Mouse (Mus musculus) yolk sac, embryonic 10.5 days (tissue): ENCODE results near the gene B4galt1.

Experiments
- DNase-seq: peaks from one replicate; pipeline ENCODE4 v3.0.0-alpha.2; 2017; ENCODE audit warnings: low spot score

Gene B4galt1

GRCm38 (mm10) chr4:40840448-40840847, 13.4 kb downstream of the B4galt1 start:
- DNase-seq, result no peak

- DNase-seq, result peak; percentile 71
These were observed 14.6 kb downstream of the B4galt1 start for GRCm38 (mm10) chr4:40839251-40839650.

GRCm38 (mm10) chr4:40837451-40838285, 16.1 kb downstream of the B4galt1 start:
- no peak for DNase-seq

- DNase-seq, result no peak
These were observed 16.8 kb downstream of the B4galt1 start for GRCm38 (mm10) chr4:40837008-40837407.

GRCm38 (mm10) chr4:40834872-40835271, 18.9 kb downstream of the B4galt1 start:
- no peak for DNase-seq

- DNase-seq, result no peak
These were observed 19.5 kb downstream of the B4galt1 start for GRCm38 (mm10) chr4:40834232-40834786.

- no peak for DNase-seq
These were observed 20.2 kb downstream of the B4galt1 start for GRCm38 (mm10) chr4:40833381-40834231.

GRCm38 (mm10) chr4:40830530-40830929, 23.3 kb downstream of the B4galt1 start:
- no peak for DNase-seq

- no peak for DNase-seq
These were observed 24.0 kb downstream of the B4galt1 start for GRCm38 (mm10) chr4:40829654-40830400.

- DNase-seq, result peak; percentile 85
These were observed 24.9 kb downstream of the B4galt1 start for GRCm38 (mm10) chr4:40828910-40829309.

GRCm38 (mm10) chr4:40827926-40828325, 25.9 kb downstream of the B4galt1 start:
- no peak for DNase-seq

GRCm38 (mm10) chr4:40826810-40827209, 27.0 kb downstream of the B4galt1 start:
- no peak for DNase-seq

- DNase-seq, result no peak
These were observed 27.8 kb downstream of the B4galt1 start for GRCm38 (mm10) chr4:40825981-40826380.

GRCm38 (mm10) chr4:40825146-40825545, 28.7 kb downstream of the B4galt1 start:
- DNase-seq, result no peak

- no peak for DNase-seq
These were observed 29.3 kb downstream of the B4galt1 start for GRCm38 (mm10) chr4:40824505-40824904.

GRCm38 (mm10) chr4:40823664-40824063, 30.1 kb downstream of the B4galt1 start:
- DNase-seq, result no peak

- no peak for DNase-seq
These were observed 30.7 kb downstream of the B4galt1 start for GRCm38 (mm10) chr4:40823151-40823550.

- no peak for DNase-seq
These were observed 32.3 kb downstream of the B4galt1 start for GRCm38 (mm10) chr4:40821303-40822023.

- no peak for DNase-seq
These were observed 32.9 kb downstream of the B4galt1 start for GRCm38 (mm10) chr4:40820903-40821302.

GRCm38 (mm10) chr4:40820024-40820423, 33.8 kb downstream of the B4galt1 start:
- no peak for DNase-seq

- DNase-seq, result no peak
These were observed 34.7 kb downstream of the B4galt1 start for GRCm38 (mm10) chr4:40819151-40819550.
